19 mouse cellular contexts compared by ENCODE assay signal in the genomic region with DNA sequence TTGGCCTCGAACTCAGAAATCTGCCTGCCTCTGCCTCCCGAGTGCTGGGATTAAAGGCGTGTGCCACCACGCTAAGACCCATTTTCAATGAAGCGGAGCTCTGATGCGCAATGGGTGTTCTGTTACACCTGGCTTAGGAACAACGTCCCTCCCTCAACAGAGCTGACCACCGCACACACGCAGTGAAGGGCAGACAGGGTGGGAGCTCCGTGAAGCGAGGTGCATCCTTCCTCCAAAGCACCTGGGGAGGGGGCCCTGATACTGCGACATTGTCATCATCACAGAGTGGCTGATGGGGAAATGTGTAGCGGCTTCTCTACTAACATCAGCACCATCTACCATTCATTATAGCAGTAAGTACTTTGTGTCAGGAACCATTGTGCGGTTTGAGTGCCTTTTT. TPM values are rescaled to one million over a fixed set of nuclear protein-coding genes. Genes with fewer than 3 reads are reported as not detected.
DNase-seq lines count a peak whose midpoint lies in the region; ATAC-seq and TF ChIP-seq lines count a peak whose summit lies in the region.
"Had no signal": no experiment of that assay in that cellular context is flagged by ENCODE, and none has a peak within 500 bp of the region (broad histone marks: within the 10 kb centered on the region; RNA-seq: fewer than 3 reads in every experiment).

No protein-coding gene starts in this region.

- no peaks in the 10 kb centered on the region for H3K36me3 ChIP-seq in heart, embryonic 12.5 days
- H3K36me3 ChIP-seq: embryonic facial prominence, embryonic 10.5 days; embryonic facial prominence, embryonic 13.5 days; forebrain, embryonic 12.5 days; forebrain, embryonic 15.5 days; G1E; hindbrain, embryonic 12.5 days; hindbrain, embryonic 15.5 days had no signal

- peak; percentile 14 for DNase-seq in cerebellum, adult 11-12 months
- DNase-seq in heart, adult 11 months: peak; percentile 91
- no peak for DNase-seq in heart, adult 8-10 months (ENCODE audit: low spot score)
- no peak for DNase-seq in heart, adult 18-20 months
- DNase-seq in layer of hippocampus, adult 2 months (ENCODE audit: low spot score in 2 of 2): no peak
- no peak for DNase-seq in layer of hippocampus, postnatal 10 days (ENCODE audit: low spot score in 2 of 2)
- DNase-seq: embryo, embryonic 11 days had no signal

- H3K4me3 ChIP-seq in heart, embryonic 12.5 days: no peak overlapping the region
- H3K4me3 ChIP-seq in layer of hippocampus, adult 2 months: no peak overlapping the region
- H3K4me3 ChIP-seq: embryonic facial prominence, embryonic 10.5 days; embryonic facial prominence, embryonic 13.5 days; erythroblast, embryonic 14.5 days; forebrain, embryonic 12.5 days; forebrain, embryonic 15.5 days; hindbrain, embryonic 12.5 days; hindbrain, embryonic 15.5 days had no signal

- WGBS in heart, embryonic 12.5 days: 89% methylated on average over 14 of the region's 14 CpGs

- no peaks in the 10 kb centered on the region for H3K9me3 ChIP-seq in heart, embryonic 12.5 days (replicated peaks)
- H3K9me3 ChIP-seq: embryonic facial prominence, embryonic 10.5 days; embryonic facial prominence, embryonic 13.5 days; forebrain, embryonic 12.5 days; forebrain, embryonic 15.5 days; G1E; hindbrain, embryonic 12.5 days; hindbrain, embryonic 15.5 days had no signal

- peak overlapping the region; percentile 91; the same call in 1 of the 2 replicates for H3K27ac ChIP-seq in heart, embryonic 12.5 days (ENCODE audit: poor library complexity, severe bottlenecking)
- peak overlapping the region; percentile 39; the same call in 1 of the 2 replicates for H3K27ac ChIP-seq in layer of hippocampus, adult 2 months
- H3K27ac ChIP-seq: embryonic facial prominence, embryonic 10.5 days; embryonic facial prominence, embryonic 13.5 days; forebrain, embryonic 12.5 days; forebrain, embryonic 15.5 days; hindbrain, embryonic 12.5 days; hindbrain, embryonic 15.5 days had no signal

- H3K27me3 ChIP-seq in heart, embryonic 12.5 days (replicated peaks): no peaks in the 10 kb centered on the region
- H3K27me3 ChIP-seq: embryonic facial prominence, embryonic 13.5 days; forebrain, embryonic 12.5 days; forebrain, embryonic 15.5 days; hindbrain, embryonic 12.5 days; hindbrain, embryonic 15.5 days had no signal

- ATAC-seq in cerebellum, adult (ENCODE audit: insufficient number of reproducible peaks, low FRiP score, low TSS enrichment): no peak
- ATAC-seq in heart, embryonic 12.5 days (ENCODE audit: insufficient number of reproducible peaks, low FRiP score): no peak
- ATAC-seq: forebrain, embryonic 15.5 days; intestine, postnatal 0 days; Patski had no signal

- no peak overlapping the region for H3K4me2 ChIP-seq in heart, embryonic 12.5 days
- H3K4me2 ChIP-seq: embryonic facial prominence, embryonic 13.5 days; forebrain, embryonic 12.5 days; forebrain, embryonic 15.5 days; hindbrain, embryonic 12.5 days; hindbrain, embryonic 15.5 days had no signal

- TF ChIP-seq CTCF in layer of hippocampus, adult 2 months (conservative IDR thresholded peaks at IDR 0.05): no peak

- H3K9ac ChIP-seq in heart, embryonic 12.5 days: no peak overlapping the region
- H3K9ac ChIP-seq: embryonic facial prominence, embryonic 13.5 days; forebrain, embryonic 12.5 days; forebrain, embryonic 15.5 days; hindbrain, embryonic 12.5 days; hindbrain, embryonic 15.5 days had no signal

- H3K4me1 ChIP-seq in heart, embryonic 12.5 days (replicated peaks): peaks cover 50% of the 10 kb centered on the region
- H3K4me1 ChIP-seq: forebrain, embryonic 12.5 days; forebrain, embryonic 15.5 days had no signal

RNA-seq across cellular contexts. Expression of a gene that starts 15.2 kb away (rescaled TPM):
- total RNA-seq in heart, adult 8-10 months (2022): 1 to 10 TPM; 5.6 to 8.2 (median 7.0) TPM
- polyA plus RNA-seq in heart, embryonic 12.5 days (2016; fragmentation: Nextera tagmentation; extraction: Ambion mirVana): 13.5 and 13.8 TPM in 2 replicates
- 10 to 100 TPM in 1 of 2 experiments, 1 to 10 TPM in 1; 5.2 to 11.0 TPM for total RNA-seq in heart, adult 18-20 months (2021)
- total RNA-seq in layer of hippocampus, adult 2 months (2021): 100 to 1,000 TPM in 1 of 2 experiments, 10 to 100 TPM in 1; 91.8 to 104 TPM
- total RNA-seq in layer of hippocampus, postnatal 10 days (2021): 10 to 100 TPM; 95.3 to 97.8 TPM
- polyA plus RNA-seq: erythroblast, embryonic 14.5 days; G1E had no signal

RNA-seq across cellular contexts. Expression of a gene that starts 58.9 kb away (rescaled TPM):
- total RNA-seq in heart, adult 8-10 months (2022): 10 to 100 TPM; 10.0 to 14.9 (median 11.2) TPM
- polyA plus RNA-seq in heart, embryonic 12.5 days (2016; fragmentation: Nextera tagmentation; extraction: Ambion mirVana): 10.1 and 10.6 TPM in 2 replicates
- total RNA-seq in heart, adult 18-20 months (2021): 10 to 100 TPM in 1 of 2 experiments, 1 to 10 TPM in 1; 8.7 to 10.0 TPM
- 10 to 100 TPM; 80.0 to 82.8 TPM for total RNA-seq in layer of hippocampus, adult 2 months (2021)
- total RNA-seq in layer of hippocampus, postnatal 10 days (2021): 10 to 100 TPM; 53.9 to 57.8 TPM

Comparison
In these comparisons a context has a peak if more than half of its experiments do, and no peak if none do; other contexts are left out.
1. DNase-seq: peak in cerebellum, adult 11-12 months (single experiment) and heart, adult 11 months (single experiment); none in heart, adult 8-10 months (single experiment), heart, adult 18-20 months (0 of 2), layer of hippocampus, adult 2 months (0 of 2) and layer of hippocampus, postnatal 10 days (0 of 2).
2. RNA of a gene that starts 15.2 kb away (total RNA-seq): 91.8 to 104 TPM in layer of hippocampus, adult 2 months and 95.3 to 97.8 TPM in layer of hippocampus, postnatal 10 days; 5.2 to 11.0 TPM in heart, adult 18-20 months and 5.6 to 8.2 TPM in heart, adult 8-10 months; every median in the first group is over 4 times any median in the second.